Mouse (Mus musculus): ENCODE results near the gene Fam81a.

The Fam81a gene

GRCm38 (mm10) chr9:70108151-70108550 lies 34.2 kb downstream of the Fam81a start:
- DNase-seq, result no peak

DNA sequence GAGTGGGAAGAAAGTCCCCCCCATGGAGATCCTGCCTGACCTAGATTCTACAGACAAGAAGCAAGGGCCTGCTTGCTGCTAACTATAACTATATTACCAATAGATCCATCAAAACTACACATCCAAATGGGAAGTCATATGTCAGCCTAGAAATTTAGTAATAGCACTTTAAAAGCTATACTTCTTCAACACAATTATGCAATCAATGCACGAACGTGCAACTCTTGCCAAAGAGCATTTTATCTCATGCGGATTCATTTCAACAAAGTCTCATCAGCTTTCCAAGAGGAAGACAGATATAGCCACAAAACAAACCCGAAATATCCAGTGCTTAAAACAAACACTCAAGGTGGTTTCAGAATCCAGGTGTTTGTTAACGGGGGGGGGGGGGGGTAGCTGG lies 36.8 kb downstream of the Fam81a start:
- DNase-seq, result no peak

DNA sequence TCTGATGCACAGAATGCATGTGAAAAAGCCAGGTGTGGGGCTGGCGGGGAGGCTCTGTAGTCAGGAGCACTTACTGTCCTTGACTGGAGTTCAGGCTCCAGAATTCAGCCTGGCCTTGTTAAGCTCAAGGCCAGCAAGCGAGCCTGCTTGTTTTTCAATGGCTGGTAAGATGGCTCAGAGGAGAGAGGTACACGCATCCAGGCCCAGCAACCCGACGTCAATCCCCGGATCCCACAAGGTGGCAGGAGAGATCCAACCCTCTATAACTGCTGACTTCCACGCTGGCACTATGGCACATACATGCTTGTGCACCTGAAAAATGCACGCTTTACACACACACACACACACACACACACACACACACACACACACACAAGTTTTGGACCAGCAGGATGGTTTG lies 39.3 kb downstream of the Fam81a start:
- DNase-seq, result no peak

GRCm38 (mm10) chr9:70097542-70097941 lies 44.8 kb downstream of the Fam81a start:
- DNase-seq, result no peak

DNA sequence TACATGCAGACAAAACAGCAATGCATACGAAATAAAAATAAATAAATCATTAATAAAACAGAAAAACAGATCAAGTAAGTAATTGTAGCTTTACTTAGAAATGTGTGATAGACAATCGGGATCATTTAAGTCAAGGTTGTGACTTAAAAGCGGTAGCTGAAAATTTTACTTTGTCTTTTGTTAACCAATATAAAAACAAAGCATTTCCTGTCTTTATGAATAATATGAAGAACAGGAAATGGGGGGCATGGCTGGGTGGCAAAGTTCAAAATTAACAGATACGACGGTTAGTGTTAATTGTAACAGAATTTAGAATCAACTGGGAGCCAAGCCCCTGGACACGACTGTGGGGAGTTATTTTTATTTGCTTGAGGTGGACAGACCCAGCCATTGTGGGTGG lies 47.3 kb downstream of the Fam81a start:
- no peak for DNase-seq

DNA sequence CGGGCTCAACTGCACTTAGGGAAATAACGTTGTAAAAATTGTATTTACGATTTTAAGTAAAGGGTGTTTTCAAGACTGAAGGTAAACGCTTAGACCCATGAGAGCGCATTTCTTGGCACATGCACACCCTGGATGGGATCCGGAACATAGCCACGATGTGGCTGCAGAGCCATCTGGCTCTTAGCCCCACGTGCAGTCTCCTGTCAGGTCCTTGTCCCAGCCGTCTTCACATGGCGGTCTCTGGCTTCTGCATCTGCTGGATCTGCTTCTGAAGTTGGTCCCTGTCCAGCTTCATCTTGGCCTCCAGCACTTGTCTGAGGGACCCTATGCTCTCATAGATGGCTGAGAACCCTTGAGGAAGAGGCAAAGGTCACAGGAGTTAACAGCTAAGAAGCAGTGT lies 51.8 kb downstream of the Fam81a start:
- no peak for DNase-seq

DNA sequence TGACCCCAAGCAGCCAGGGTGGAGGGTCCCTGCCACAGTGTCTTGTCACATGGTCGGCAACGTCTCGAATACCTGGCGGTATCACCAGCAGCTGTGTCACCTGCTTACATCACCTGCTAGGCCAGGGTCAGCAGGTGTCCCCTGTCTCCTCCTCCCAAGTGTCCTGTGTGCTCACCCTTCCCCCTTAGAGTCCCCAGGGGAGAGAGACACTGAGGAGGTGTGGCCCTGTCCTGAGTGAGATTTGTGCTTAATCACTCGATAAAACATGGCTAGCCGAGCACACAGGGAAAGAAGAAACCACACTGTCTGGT lies 53.6 kb downstream of the Fam81a start:
- no peak for DNase-seq

- DNase-seq, result no peak
Observed at GRCm38 (mm10) chr9:70088041-70088785, 54.1 kb downstream of the Fam81a start.

GRCm38 (mm10) chr9:70087379-70087778 lies 55.0 kb downstream of the Fam81a start:
- DNase-seq, result no peak

GRCm38 (mm10) chr9:70086091-70086490 lies 56.3 kb downstream of the Fam81a start:
- DNase-seq, result no peak

GRCm38 (mm10) chr9:70084107-70084506 lies 58.3 kb downstream of the Fam81a start:
- DNase-seq, result peak; percentile 26 to 29

- no peak for DNase-seq
Observed at GRCm38 (mm10) chr9:70082357-70083204, 59.8 kb downstream of the Fam81a start.

GRCm38 (mm10) chr9:70081767-70082166 lies 60.6 kb downstream of the Fam81a start:
- no peak for DNase-seq

- DNase-seq, result no peak
Observed at GRCm38 (mm10) chr9:70080976-70081375, 61.4 kb downstream of the Fam81a start.

GRCm38 (mm10) chr9:70080027-70080800 lies 62.1 kb downstream of the Fam81a start:
- no peak for DNase-seq

DNA sequence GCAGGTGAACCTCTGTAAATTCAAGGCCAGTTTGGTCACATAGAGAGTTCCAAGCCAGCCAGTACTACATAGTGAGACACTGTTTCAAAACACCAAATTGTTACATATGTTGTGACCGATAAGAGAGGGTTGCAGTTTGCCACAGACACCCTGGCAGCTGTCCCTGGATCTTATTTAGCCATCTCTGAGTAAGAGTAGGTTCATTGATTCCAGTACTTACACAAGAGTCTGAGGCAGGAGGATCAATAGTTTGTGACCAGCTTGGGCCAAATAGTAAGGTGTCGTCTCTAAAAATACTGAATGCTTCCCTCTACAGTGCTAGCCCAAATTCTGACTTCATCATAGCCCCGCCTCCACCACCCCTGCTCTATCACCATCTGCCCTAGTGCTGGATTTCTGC lies 64.3 kb downstream of the Fam81a start:
- no peak for DNase-seq

DNA sequence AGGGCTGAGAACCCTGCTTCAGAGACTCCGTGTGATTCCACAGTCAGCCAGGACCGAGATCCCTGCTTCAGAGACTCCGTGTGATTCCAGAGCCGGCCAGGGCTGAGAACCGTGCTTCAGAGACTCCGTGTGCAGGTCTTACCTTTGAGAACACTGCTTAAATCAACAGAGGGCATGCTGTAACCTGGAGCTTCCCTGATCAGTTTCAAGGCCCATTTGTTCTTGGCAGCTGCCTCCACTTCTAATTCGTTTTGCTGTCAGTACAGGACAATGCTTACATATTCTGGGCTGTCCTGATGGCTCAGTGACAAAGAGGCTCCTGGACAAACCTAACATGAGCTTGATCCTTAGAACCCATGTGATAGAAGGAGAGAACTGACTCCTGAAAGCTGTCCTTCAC lies 65.2 kb downstream of the Fam81a start:
- no peak for DNase-seq

DNA sequence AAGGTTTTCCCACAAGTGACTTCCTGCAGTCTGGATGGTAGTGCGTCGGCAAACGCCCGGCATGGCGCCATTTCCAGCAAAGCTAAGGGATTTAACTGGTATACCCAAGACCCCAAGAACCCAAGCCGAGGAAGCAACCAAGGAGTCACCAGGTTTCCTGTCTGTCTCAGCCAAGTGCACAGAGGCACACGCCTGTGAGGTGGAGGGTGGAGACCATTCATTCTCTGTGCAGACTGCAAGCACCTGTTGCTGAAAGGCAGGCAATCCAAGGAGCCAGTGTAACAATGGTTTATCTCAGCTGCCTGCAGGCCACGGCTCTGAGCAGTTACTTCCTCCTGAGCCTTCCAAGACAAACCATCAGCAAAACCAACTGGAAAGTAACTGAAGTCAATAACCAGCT lies 70.0 kb downstream of the Fam81a start:
- DNase-seq, result no peak

DNA sequence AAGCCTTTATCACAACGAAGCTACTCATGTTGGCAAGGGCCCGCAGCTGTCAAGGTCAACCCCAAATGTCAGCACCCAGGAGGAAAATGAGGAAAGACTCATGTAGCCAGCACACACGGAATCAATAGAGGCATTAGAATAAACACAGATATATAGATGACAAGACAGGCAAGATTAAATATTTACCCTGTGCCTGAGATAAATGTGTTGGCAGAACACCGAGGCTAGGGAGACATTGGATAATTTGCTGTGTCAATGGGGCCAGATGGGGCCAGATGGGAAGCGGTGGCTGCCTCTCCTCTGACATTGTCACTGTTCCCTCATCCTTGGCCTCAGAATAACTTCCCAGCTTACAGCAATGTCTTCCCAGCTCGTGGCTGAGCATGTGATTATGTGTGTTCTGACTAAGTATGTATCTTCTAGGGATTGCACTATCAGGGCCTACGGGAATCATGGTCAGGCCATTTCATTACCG lies 72.4 kb downstream of the Fam81a start:
- no peak for DNase-seq

- no peak for DNase-seq
Observed at GRCm38 (mm10) chr9:70067497-70067896, 74.9 kb downstream of the Fam81a start.

- no peak for DNase-seq
Observed at GRCm38 (mm10) chr9:70062012-70062411, 80.3 kb downstream of the Fam81a start.

GRCm38 (mm10) chr9:70053411-70053810 lies 88.9 kb downstream of the Fam81a start:
- no peak for DNase-seq

- DNase-seq, result no peak
Observed at GRCm38 (mm10) chr9:70052730-70053129, 89.6 kb downstream of the Fam81a start.

GRCm38 (mm10) chr9:70049839-70050238 lies 92.5 kb downstream of the Fam81a start:
- no peak for DNase-seq
